Comparison of ENCODE assay signal across 9 mouse cellular contexts in the genomic region with DNA sequence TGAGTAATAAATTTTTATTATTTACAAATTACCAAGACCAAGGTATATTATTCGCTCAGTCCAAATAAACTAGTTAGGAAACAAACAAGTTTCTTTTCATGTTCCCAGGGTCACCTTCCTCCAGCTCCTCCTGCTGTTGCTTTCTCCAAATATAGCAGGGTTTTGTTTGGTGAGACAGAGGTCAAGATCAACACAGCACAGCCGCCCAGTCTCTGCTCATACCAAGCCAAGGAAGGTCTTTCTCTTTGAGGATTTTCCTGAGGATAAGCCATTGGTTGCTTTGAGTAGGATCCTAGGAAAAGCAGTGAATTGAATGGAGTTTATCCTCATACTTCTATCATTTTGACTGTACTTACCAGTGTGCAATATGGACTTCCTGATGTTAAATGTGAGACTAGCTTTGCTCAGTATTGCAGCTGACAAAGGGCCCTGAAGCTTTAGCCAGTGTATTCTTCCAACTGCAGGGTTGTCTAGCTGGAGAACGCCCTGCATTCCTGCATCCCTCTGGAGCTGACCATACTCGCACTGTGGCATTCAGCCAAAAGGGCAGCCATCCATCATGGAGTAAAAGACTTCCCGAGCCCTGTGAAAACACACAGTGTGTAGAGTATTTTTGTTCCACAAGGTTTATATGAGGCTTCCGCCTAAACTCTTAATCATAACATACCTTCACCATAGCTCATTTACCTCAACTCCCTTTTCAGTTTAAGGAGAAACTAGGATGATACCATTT. TPM values are rescaled to one million over a fixed set of nuclear protein-coding genes. Genes with fewer than 3 reads are reported as not detected.
DNase-seq lines count a peak whose midpoint lies in the region; ATAC-seq and TF ChIP-seq lines count a peak whose summit lies in the region.
"Had no signal": no experiment of that assay in that cellular context is flagged by ENCODE, and none has a peak within 500 bp of the region (broad histone marks: within the 10 kb centered on the region; RNA-seq: fewer than 3 reads in every experiment).

No protein-coding gene starts in this region.

- DNase-seq in liver, result peak; percentile 34
- DNase-seq in embryo, embryonic 10.5 days (ENCODE audit: low spot score), result peak; percentile 24
- DNase-seq in kidney, postnatal 0 days (ENCODE audit: low spot score), result peak; percentile 91
- no peak for DNase-seq in spleen, adult 12 weeks (ENCODE audit: low spot score)
- DNase-seq in layer of hippocampus, postnatal 10 days (ENCODE audit: low spot score in 2 of 2), result no peak
- DNase-seq: thymus, adult 2 months had no signal

- no peak overlapping the region for H3K27ac ChIP-seq in liver, embryonic 12.5 days
- peak overlapping the region; percentile 83 for H3K27ac ChIP-seq in kidney, postnatal 0 days
- no peak overlapping the region for H3K27ac ChIP-seq in stomach, embryonic 15.5 days

- no peak overlapping the region for H3K4me3 ChIP-seq in liver, embryonic 12.5 days
- no peak overlapping the region for H3K4me3 ChIP-seq in kidney, postnatal 0 days (replicated peaks; ENCODE audit: low read depth, low read length)
- H3K4me3 ChIP-seq in stomach, embryonic 15.5 days (replicated peaks), result no peak overlapping the region

- no peaks in the 10 kb centered on the region for H3K9me3 ChIP-seq in liver, embryonic 12.5 days (replicated peaks)
- H3K9me3 ChIP-seq in kidney, postnatal 0 days (replicated peaks; ENCODE audit: low read length), result no peaks in the 10 kb centered on the region
- no peaks in the 10 kb centered on the region for H3K9me3 ChIP-seq in stomach, embryonic 15.5 days

- H3K9ac ChIP-seq in liver, embryonic 12.5 days, result no peak overlapping the region
- no peak overlapping the region for H3K9ac ChIP-seq in kidney, postnatal 0 days (ENCODE audit: low read depth, low read length)
- no peak overlapping the region for H3K9ac ChIP-seq in stomach, embryonic 15.5 days

- no peaks in the 10 kb centered on the region for H3K27me3 ChIP-seq in liver, embryonic 12.5 days (replicated peaks)
- H3K27me3 ChIP-seq in kidney, postnatal 0 days (ENCODE audit: insufficient read depth, low read length), result no peaks in the 10 kb centered on the region
- no peaks in the 10 kb centered on the region for H3K27me3 ChIP-seq in stomach, embryonic 15.5 days (replicated peaks)

- ATAC-seq in liver, embryonic 12.5 days, result no peak
- no peak; the same call in 1 of the 2 replicates for ATAC-seq in kidney, postnatal 0 days (replicated peaks; ENCODE audit: low FRiP score, low read depth)
- peak; percentile 60; the same call in 1 of the 2 replicates for ATAC-seq in stomach, embryonic 15.5 days (ENCODE audit: insufficient read depth, low FRiP score, low read depth)
- ATAC-seq in inflammation-experienced regulatory T-cells, adult 6 months, result no peak

- no peak overlapping the region for H3K4me2 ChIP-seq in liver, embryonic 12.5 days
- H3K4me2 ChIP-seq in kidney, postnatal 0 days (ENCODE audit: low read length), result no peak overlapping the region
- H3K4me2 ChIP-seq in stomach, embryonic 15.5 days, result no peak overlapping the region

- TF ChIP-seq CTCF in kidney, postnatal 0 days (IDR thresholded peaks at IDR 0.05; ENCODE audit: low read depth), result no peak

- H3K36me3 ChIP-seq in liver, embryonic 12.5 days, result no peaks in the 10 kb centered on the region
- H3K36me3 ChIP-seq in kidney, postnatal 0 days (ENCODE audit: insufficient read depth, low read length), result no peaks in the 10 kb centered on the region
- H3K36me3 ChIP-seq in stomach, embryonic 15.5 days, result no peaks in the 10 kb centered on the region

- no peaks in the 10 kb centered on the region for H3K4me1 ChIP-seq in liver, embryonic 12.5 days
- no peaks in the 10 kb centered on the region; the same call in 1 of the 2 replicates for H3K4me1 ChIP-seq in kidney, postnatal 0 days (replicated peaks; ENCODE audit: insufficient read depth, low read length)
- no peaks in the 10 kb centered on the region for H3K4me1 ChIP-seq in stomach, embryonic 15.5 days

- 58% methylated on average over 6 of the region's 6 CpGs for WGBS in liver, embryonic 12.5 days (ENCODE audit: insufficient replicate concordance)
- 20% methylated on average over 6 of the region's 6 CpGs for WGBS in kidney, postnatal 0 days
- WGBS in stomach, embryonic 15.5 days, result 22% methylated on average over 6 of the region's 6 CpGs

RNA-seq across cellular contexts. Expression of a gene that starts 10.3 kb away (rescaled TPM):
- polyA plus RNA-seq in liver, embryonic 12.5 days (2016; fragmentation: Nextera tagmentation; extraction: Ambion mirVana), result 0.15 and 0.18 TPM in 2 replicates
- polyA plus RNA-seq in kidney, postnatal 0 days (2015; fragmentation: Nextera tagmentation; extraction: Ambion mirVana), result 21.9 and 22.3 TPM in 2 replicates
- polyA plus RNA-seq in stomach, embryonic 15.5 days (2015; fragmentation: Nextera tagmentation; extraction: Ambion mirVana), result 0.36 and 0.42 TPM in 2 replicates
- under 1 TPM in 1 of 3 experiments, not detected in 2; 0.10 TPM for polyA plus RNA-seq in inflammation-experienced regulatory T-cells, adult 6 months (2017; shearing (Covaris generic))
- under 1 TPM; 0.18 to 0.69 TPM for total RNA-seq in layer of hippocampus, postnatal 10 days (2021)

RNA-seq across cellular contexts. Expression of a gene that starts 10.4 kb away (rescaled TPM):
- polyA plus RNA-seq in liver, embryonic 12.5 days (2016; fragmentation: Nextera tagmentation; extraction: Ambion mirVana), result 0.02 and 0.05 TPM in 2 replicates
- 20.3 and 20.8 TPM in 2 replicates for polyA plus RNA-seq in kidney, postnatal 0 days (2015; fragmentation: Nextera tagmentation; extraction: Ambion mirVana)
- polyA plus RNA-seq in stomach, embryonic 15.5 days (2015; fragmentation: Nextera tagmentation; extraction: Ambion mirVana), result 0.64 and 0.66 TPM in 2 replicates
- polyA plus RNA-seq in inflammation-experienced regulatory T-cells, adult 6 months (2017; shearing (Covaris generic)), result under 1 TPM; 0.05 to 0.40 (median 0.33) TPM
- total RNA-seq in layer of hippocampus, postnatal 10 days (2021), result under 1 TPM; 0.65 to 0.89 TPM

Comparison
In these comparisons a context has a peak if more than half of its experiments do, and no peak if none do; other contexts are left out.
1. DNase-seq: peak in liver (single experiment), embryo, embryonic 10.5 days (single experiment) and kidney, postnatal 0 days (single experiment); none in spleen, adult 12 weeks (single experiment) and layer of hippocampus, postnatal 10 days (0 of 2).
2. RNA of a gene that starts 10.3 kb away (polyA plus RNA-seq): 21.9 to 22.3 TPM in kidney, postnatal 0 days; 0.36 to 0.42 TPM in stomach, embryonic 15.5 days, 0.15 to 0.18 TPM in liver, embryonic 12.5 days and 0.10 TPM in inflammation-experienced regulatory T-cells, adult 6 months; every median in the first group is over 10 times any median in the second.
3. RNA of a gene that starts 10.4 kb away (polyA plus RNA-seq): 20.3 to 20.8 TPM in kidney, postnatal 0 days; 0.64 to 0.66 TPM in stomach, embryonic 15.5 days, 0.05 to 0.40 TPM in inflammation-experienced regulatory T-cells, adult 6 months and 0.02 to 0.05 TPM in liver, embryonic 12.5 days; every median in the first group is over 10 times any median in the second.